Mouse (Mus musculus) G1E (cell line): ENCODE measurements around the gene Tsga10ip.

Experiments used
- GATA1 ChIP-seq: IDR thresholded peaks from 2 replicates; pipeline ENCODE4 v1.6.1; 2012; ENCODE audit warnings: borderline replicate concordance, low read length, inconsistent platforms, mixed read lengths
- POLR2AphosphoS5 ChIP-seq: IDR thresholded peaks from 2 replicates; pipeline ENCODE4 v1.6.1; 2012; ENCODE audit warnings: low read depth, low read length, inconsistent platforms; ENCODE audit not compliant: insufficient replicate concordance

DNA sequence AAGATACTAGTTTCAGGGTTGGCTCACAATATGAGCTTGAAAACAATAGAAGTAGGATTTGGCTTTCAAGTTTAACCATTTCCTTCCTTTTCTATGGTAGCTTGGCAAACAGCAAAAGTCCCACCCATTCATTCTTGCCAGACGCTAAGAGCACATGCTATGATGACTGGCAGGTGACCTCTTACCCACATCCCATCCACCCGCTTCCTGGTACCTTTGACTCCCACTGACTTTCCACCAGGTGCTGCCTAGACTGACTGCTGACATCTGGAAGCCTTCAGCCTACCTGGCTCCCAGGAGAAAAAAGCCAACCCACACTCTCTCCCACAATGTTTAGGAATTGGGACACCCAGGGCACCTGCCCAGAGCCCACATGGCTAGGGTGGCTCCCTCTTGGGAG is 38.2 kb downstream of the Tsga10ip start:
- no peak for TF ChIP-seq GATA1
- no peak for TF ChIP-seq POLR2AphosphoS5
